In genomic region chr5:123436071-123436779, GRCm38 (mm10) we compare ENCODE assay signal across 11 mouse cellular contexts. TPM values are rescaled to one million over a fixed set of nuclear protein-coding genes. Genes with fewer than 3 reads are reported as not detected.
DNase-seq lines count a peak whose midpoint lies in the region; ATAC-seq and TF ChIP-seq lines count a peak whose summit lies in the region.
"Had no signal": no experiment of that assay in that cellular context is flagged by ENCODE, and none has a peak within 500 bp of the region (broad histone marks: within the 10 kb centered on the region; RNA-seq: fewer than 3 reads in every experiment).

No protein-coding gene starts in this region.

- H3K27ac ChIP-seq in midbrain, embryonic 14.5 days (replicated peaks; ENCODE audit: low read depth, low read length) = no peak overlapping the region
- no peak overlapping the region for H3K27ac ChIP-seq in midbrain, embryonic 11.5 days (ENCODE audit: low read depth, low read length)
- H3K27ac ChIP-seq in small intestine, adult 2 months (ENCODE audit: insufficient read depth, low read depth, low read length) = 0 out of 2 replicates have a peak overlapping the region, but pooled peaks have one; percentile 15
- H3K27ac ChIP-seq in forebrain, embryonic 10.5 days = no peak overlapping the region
- H3K27ac ChIP-seq: liver, embryonic 14.5 days had no signal

- WGBS in midbrain, embryonic 14.5 days = 52% methylated on average over 8 of the region's 8 CpGs
- WGBS in midbrain, embryonic 11.5 days = 72% methylated on average over 8 of the region's 8 CpGs
- WGBS in small intestine, adult 2 months = 48% methylated on average over 8 of the region's 8 CpGs
- 68% methylated on average over 8 of the region's 8 CpGs for WGBS in forebrain, embryonic 10.5 days

- intact Hi-C loops in left cerebral cortex, postnatal 4 days (cut with DNase I) = no loop called here

- DNase-seq in midbrain, embryonic 14.5 days = peak; percentile 8
- no peak for DNase-seq in midbrain, embryonic 11.5 days (ENCODE audit: low spot score, missing footprints)
- peak; percentile 93 for DNase-seq in fibroblast of lung, adult 2 months (ENCODE audit: low read depth)
- DNase-seq in kidney, postnatal 25 days = peak; percentile 38 to 53
- no peak for DNase-seq in left cerebral cortex, postnatal 4 days
- DNase-seq in forebrain, embryonic 10.5 days (ENCODE audit: extremely low spot score, low spot score) = no peak
- no peak for DNase-seq in urinary bladder, postnatal 10 days (ENCODE audit: low spot score)

- no peaks in the 10 kb centered on the region for H3K27me3 ChIP-seq in midbrain, embryonic 14.5 days (ENCODE audit: control insufficient read depth, insufficient read depth, low read length)
- no peaks in the 10 kb centered on the region for H3K27me3 ChIP-seq in midbrain, embryonic 11.5 days (ENCODE audit: control insufficient read depth, insufficient read depth, low read length)
- no peaks in the 10 kb centered on the region for H3K27me3 ChIP-seq in small intestine, adult 2 months (ENCODE audit: control insufficient read depth, insufficient read depth, low read length)
- H3K27me3 ChIP-seq in forebrain, embryonic 10.5 days (ENCODE audit: poor library complexity, severe bottlenecking) = no peaks in the 10 kb centered on the region

- no peak overlapping the region for H3K4me3 ChIP-seq in midbrain, embryonic 14.5 days (replicated peaks; ENCODE audit: low read depth, low read length)
- H3K4me3 ChIP-seq in midbrain, embryonic 11.5 days (ENCODE audit: low read depth, low read length) = no peak overlapping the region
- H3K4me3 ChIP-seq in small intestine, adult 2 months (ENCODE audit: low read depth, low read length) = no peak overlapping the region
- H3K4me3 ChIP-seq in forebrain, embryonic 10.5 days = no peak overlapping the region

- TF ChIP-seq POLR2A in small intestine, adult 2 months (IDR thresholded peaks at IDR 0.05; ENCODE audit: low read depth, low read length) = no peak

- no peaks in the 10 kb centered on the region for H3K4me1 ChIP-seq in midbrain, embryonic 14.5 days (ENCODE audit: control insufficient read depth, insufficient read depth, low read length)
- H3K4me1 ChIP-seq in midbrain, embryonic 11.5 days (ENCODE audit: control insufficient read depth, insufficient read depth, low read length) = no peaks in the 10 kb centered on the region
- peaks cover 21% of the 10 kb centered on the region; the same call in 1 of the 2 replicates for H3K4me1 ChIP-seq in small intestine, adult 2 months (ENCODE audit: control insufficient read depth, insufficient read depth, insufficient read length, low read length)
- peaks cover 11% of the 10 kb centered on the region for H3K4me1 ChIP-seq in forebrain, embryonic 10.5 days

- 0 out of 2 replicates have a peak overlapping the region, but pooled peaks have one; percentile 9 for H3K9ac ChIP-seq in midbrain, embryonic 14.5 days (replicated peaks; ENCODE audit: low read length)
- no peak overlapping the region for H3K9ac ChIP-seq in midbrain, embryonic 11.5 days (ENCODE audit: low read length)
- H3K9ac ChIP-seq: liver, embryonic 14.5 days had no signal

- 0 out of 2 replicates have a peak, but pooled peaks cover 2% of the 10 kb centered on the region for H3K36me3 ChIP-seq in midbrain, embryonic 14.5 days (ENCODE audit: control insufficient read depth, insufficient read depth, low read length)
- no peaks in the 10 kb centered on the region for H3K36me3 ChIP-seq in midbrain, embryonic 11.5 days (ENCODE audit: control insufficient read depth, insufficient read depth, low read length)
- peaks cover 14% of the 10 kb centered on the region for H3K36me3 ChIP-seq in small intestine, adult 2 months (ENCODE audit: control insufficient read depth, insufficient read depth, low read length)
- H3K36me3 ChIP-seq in forebrain, embryonic 10.5 days (replicated peaks) = peaks cover 10% of the 10 kb centered on the region

- H3K9me3 ChIP-seq in midbrain, embryonic 14.5 days (ENCODE audit: control insufficient read depth, low read length) = no peaks in the 10 kb centered on the region
- no peaks in the 10 kb centered on the region for H3K9me3 ChIP-seq in midbrain, embryonic 11.5 days (ENCODE audit: control insufficient read depth, low read length)
- H3K9me3 ChIP-seq in forebrain, embryonic 10.5 days = no peaks in the 10 kb centered on the region

- ATAC-seq in midbrain, embryonic 14.5 days (ENCODE audit: low FRiP score, low TSS enrichment) = no peak
- ATAC-seq in midbrain, embryonic 11.5 days (ENCODE audit: low FRiP score) = no peak

- TF ChIP-seq CTCF in small intestine, adult 2 months (IDR thresholded peaks at IDR 0.05; ENCODE audit: extremely low read depth, insufficient read length, insufficient replicate concordance, low read depth, low read length) = 0 out of 2 replicates have a peak, but pooled peaks have one; percentile 15

- no peak overlapping the region for H3K4me2 ChIP-seq in midbrain, embryonic 14.5 days (ENCODE audit: low read length)
- H3K4me2 ChIP-seq in midbrain, embryonic 11.5 days = no peak overlapping the region

RNA-seq across cellular contexts. Expression of gene Mlxip, which starts 41.6 kb away (rescaled TPM):
- polyA plus RNA-seq in midbrain, embryonic 14.5 days (2014; fragmentation: Nextera tagmentation; extraction: Ambion mirVana) = 18.7 and 23.0 TPM in 2 replicates
- 15.5 and 18.3 TPM in 2 replicates for polyA plus RNA-seq in midbrain, embryonic 11.5 days (2014; fragmentation: Nextera tagmentation; extraction: Ambion mirVana)
- polyA plus RNA-seq in small intestine, adult 2 months (2012; rRNA removed) = 25.3 and 39.7 TPM in 2 replicates
- 10 to 100 TPM; 29.9 to 30.0 TPM for total RNA-seq in left cerebral cortex, postnatal 4 days (2021)
- polyA plus RNA-seq in forebrain, embryonic 10.5 days (2016; fragmentation: Nextera tagmentation; extraction: Ambion mirVana) = 16.7 and 17.9 TPM in 2 replicates

RNA-seq across cellular contexts. Expression of gene Lrrc43, which starts 52.9 kb away (rescaled TPM):
- polyA plus RNA-seq in midbrain, embryonic 14.5 days (2014; fragmentation: Nextera tagmentation; extraction: Ambion mirVana) = 0.20 and 0.41 TPM in 2 replicates
- not detected in 2 replicates for polyA plus RNA-seq in midbrain, embryonic 11.5 days (2014; fragmentation: Nextera tagmentation; extraction: Ambion mirVana)
- not detected in 2 replicates for polyA plus RNA-seq in small intestine, adult 2 months (2012; rRNA removed)
- 1 to 10 TPM; 1.3 to 1.7 TPM for total RNA-seq in left cerebral cortex, postnatal 4 days (2021)
- polyA plus RNA-seq in forebrain, embryonic 10.5 days (2016; fragmentation: Nextera tagmentation; extraction: Ambion mirVana) = not detected in 2 replicates
- polyA plus RNA-seq: activated CD4-positive, CD25-positive, alpha-beta regulatory T cell, adult 4 months; liver, embryonic 14.5 days had no signal

RNA-seq across cellular contexts. Expression of gene Il31, which starts 53.1 kb away (rescaled TPM):
- not detected in 2 replicates for polyA plus RNA-seq in midbrain, embryonic 14.5 days (2014; fragmentation: Nextera tagmentation; extraction: Ambion mirVana)
- polyA plus RNA-seq in midbrain, embryonic 11.5 days (2014; fragmentation: Nextera tagmentation; extraction: Ambion mirVana) = not detected in 2 replicates
- not detected in 2 replicates for polyA plus RNA-seq in small intestine, adult 2 months (2012; rRNA removed)
- total RNA-seq in left cerebral cortex, postnatal 4 days (2021) = not detected
- polyA plus RNA-seq in forebrain, embryonic 10.5 days (2016; fragmentation: Nextera tagmentation; extraction: Ambion mirVana) = not detected in 2 replicates
- polyA plus RNA-seq: activated CD4-positive, CD25-positive, alpha-beta regulatory T cell, adult 4 months; frontal cortex, adult 2 months; liver, embryonic 14.5 days had no signal

Comparison
In these comparisons a context has a peak if more than half of its experiments do, and no peak if none do; other contexts are left out.
1. DNase-seq: peak in midbrain, embryonic 14.5 days (single experiment), fibroblast of lung, adult 2 months (single experiment) and kidney, postnatal 25 days (2 of 2); none in midbrain, embryonic 11.5 days (single experiment), left cerebral cortex, postnatal 4 days (single experiment), forebrain, embryonic 10.5 days (single experiment) and urinary bladder, postnatal 10 days (single experiment).